Mouse (Mus musculus): ENCODE results near the gene Tmed4. TPM values are rescaled to one million over a fixed set of nuclear protein-coding genes. Genes with fewer than 3 reads are reported as not detected.
A peak's percentile ranks its signal among the peaks of the same experiment; 100 is the strongest.
"Not testable (repeated sequence)": the region's sequence is repeated elsewhere in the genome, so short reads cannot be mapped to it uniquely, and the experiment has no call there.

The Tmed4 gene
- polyA plus RNA-seq, 1 experiment: 128 TPM

DNA sequence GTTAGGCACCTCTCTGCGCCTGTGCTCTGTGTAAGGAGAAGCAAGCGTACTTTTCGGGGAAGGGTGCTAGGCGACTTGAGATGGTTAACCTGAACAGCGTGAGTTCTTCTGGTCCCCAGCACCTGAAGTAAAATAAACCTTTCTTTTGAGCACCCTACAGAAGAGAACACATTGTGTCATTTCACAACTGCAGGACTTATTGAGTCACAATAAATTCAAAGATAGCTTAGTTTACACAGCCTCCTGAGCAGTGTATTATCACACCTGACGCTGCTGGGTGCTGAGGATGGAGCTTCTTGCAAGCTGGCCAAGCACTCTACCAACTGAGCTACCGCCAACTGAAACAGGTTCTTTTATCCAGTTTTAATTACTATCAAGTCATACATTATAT is 419 bp upstream of the Tmed4 start:
- DNase-seq (ENCODE audit: extremely low spot score in 1 of 2, low spot score in 1 of 2): no peak

DNA sequence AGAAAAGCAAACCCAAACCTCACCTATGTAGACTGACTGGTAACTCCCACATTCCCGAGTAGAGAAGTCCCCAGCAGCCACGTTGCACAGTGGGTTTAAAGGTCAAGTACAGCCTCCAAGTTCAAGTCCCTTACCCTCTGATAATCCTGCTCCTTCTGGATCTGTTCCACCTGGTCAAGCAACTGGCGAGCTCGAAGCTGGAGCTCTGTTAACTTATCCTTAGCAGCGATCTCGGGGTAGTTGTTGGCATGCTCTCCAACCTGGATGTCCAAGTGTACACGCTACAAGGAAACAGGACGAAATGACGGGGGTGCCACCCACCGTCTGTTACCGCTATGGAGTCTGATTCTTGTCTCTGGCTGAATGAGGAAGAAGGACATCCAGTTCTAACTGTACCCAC is 1.1 kb downstream of the Tmed4 start:
- DNase-seq (ENCODE audit: extremely low spot score in 1 of 2, low spot score in 1 of 2): no peak

DNA sequence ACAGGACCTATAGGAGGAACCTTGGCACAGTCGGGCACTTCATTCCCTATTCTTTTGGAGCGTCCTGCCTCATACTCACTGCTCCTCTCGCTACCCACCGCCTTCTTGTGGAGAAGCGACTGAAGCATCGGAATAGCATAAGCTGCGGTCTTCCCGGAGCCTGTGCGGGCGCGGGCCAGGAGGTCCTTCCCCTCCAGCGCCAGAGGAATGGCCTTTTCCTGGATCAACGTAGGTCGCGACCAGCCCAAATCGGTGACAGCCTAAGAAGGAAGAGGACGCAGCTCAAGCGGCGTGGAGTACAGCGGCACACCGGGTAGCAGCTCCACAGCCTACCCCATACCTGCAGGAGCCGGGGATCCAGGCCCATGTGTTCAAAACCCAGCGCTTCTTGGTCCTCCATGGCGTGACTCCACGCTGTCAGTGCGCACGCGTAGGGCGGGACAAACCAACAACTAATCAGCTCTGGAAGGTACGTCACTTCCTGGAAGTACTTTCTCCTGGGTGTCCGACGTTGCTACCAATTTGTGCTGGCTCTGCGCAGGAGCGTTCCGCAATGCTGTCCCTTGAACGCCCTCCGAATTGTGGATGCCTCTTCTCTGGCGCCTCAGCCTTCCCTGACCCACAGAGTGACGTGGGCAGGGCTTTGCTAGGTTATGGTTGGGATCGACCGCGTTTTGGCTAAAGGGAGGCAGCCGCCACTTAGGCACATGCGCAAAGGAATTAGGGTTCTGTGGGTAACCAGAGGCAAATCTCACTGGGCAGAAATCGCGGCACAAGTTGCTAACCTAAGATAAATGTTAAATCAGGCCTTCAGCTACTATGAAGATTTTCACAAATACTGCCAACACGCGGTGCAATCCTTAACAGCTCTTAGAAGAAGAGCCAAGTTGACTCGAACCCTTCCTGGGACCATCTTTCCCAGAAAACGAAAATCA is 7.1 kb downstream of the Tmed4 start, which contains the start of gene Ddx56:
Gene Ddx56, minus strand, starts transcription at position 453 of the 935 bp plus-strand sequence.
- DNase-seq (ENCODE audit: extremely low spot score in 1 of 2, low spot score in 1 of 2): peak; percentile 91 to 95

DNA sequence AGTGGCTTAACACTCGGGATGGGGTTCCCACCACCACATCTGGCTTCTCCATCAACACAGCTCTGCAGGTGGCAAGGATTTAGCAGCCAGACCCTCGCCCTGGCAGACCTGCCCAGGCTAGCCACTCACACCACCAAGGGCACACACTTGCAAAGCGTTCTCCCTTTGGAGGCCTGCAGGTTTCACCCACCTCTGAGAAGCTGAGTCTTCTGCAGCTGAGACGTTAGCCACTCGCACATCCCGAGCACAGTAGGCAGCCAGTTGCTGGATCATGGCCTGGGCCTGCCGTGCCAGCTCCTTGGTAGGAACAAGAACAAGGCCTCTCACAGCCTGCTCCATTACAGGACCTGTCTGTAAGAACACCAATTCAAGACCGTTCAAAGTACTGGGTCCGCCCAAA is 8.0 kb downstream of the Tmed4 start:
- no peak for DNase-seq (ENCODE audit: extremely low spot score in 1 of 2, low spot score in 1 of 2)

DNA sequence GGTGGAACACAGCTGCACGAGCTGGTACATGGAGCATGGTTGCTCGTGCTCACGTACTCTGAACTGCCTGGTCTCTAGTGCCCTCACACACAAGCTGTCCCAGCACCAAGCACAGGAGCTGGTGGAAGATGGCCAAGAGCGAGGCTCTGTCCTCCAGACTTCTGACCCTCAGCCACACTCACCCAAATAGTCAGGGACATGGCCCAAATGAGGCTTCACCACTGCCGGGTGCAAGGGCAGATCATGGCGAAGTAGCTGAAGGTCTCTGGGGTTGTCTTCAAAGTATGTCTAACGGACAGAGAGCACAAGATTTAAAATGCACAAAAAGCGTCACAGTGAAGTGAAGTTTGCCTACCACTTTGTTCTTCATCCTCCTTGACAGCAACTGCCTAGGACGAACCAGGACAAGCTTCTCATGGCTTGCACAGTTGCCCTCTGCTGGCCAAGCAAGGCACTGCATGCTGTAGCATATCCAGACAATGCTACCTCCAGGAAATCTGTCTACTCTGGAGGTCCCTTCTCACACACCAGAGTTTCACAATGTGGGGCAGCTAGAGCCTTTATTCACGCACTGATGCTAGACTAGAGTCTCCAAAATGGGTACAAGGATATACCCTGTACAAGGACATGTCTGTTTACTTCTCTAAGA is 13.1 kb downstream of the Tmed4 start:
- DNase-seq (ENCODE audit: extremely low spot score in 1 of 2, low spot score in 1 of 2): peak; percentile 50 to 90

DNA sequence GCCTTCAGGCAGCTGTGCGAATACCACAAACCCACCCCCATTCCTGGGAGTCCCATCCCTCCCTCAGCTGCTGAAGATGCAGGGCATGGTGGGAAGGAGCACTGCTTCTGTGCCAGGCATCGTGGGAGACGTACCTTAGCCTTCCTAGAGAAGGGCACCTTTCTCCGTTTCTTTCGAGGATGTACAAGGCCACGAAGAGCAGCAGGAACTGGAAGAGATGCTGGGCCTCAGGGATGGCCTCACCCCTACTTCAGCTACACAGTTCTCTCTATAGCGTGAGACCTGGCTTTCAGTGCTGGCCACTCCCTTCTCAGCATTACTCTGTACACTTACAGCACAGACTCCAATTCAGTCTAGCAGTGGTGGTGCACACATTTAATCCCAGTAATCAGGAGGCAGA is 15.3 kb downstream of the Tmed4 start:
- no peak for DNase-seq (ENCODE audit: extremely low spot score in 1 of 2, low spot score in 1 of 2)

DNA sequence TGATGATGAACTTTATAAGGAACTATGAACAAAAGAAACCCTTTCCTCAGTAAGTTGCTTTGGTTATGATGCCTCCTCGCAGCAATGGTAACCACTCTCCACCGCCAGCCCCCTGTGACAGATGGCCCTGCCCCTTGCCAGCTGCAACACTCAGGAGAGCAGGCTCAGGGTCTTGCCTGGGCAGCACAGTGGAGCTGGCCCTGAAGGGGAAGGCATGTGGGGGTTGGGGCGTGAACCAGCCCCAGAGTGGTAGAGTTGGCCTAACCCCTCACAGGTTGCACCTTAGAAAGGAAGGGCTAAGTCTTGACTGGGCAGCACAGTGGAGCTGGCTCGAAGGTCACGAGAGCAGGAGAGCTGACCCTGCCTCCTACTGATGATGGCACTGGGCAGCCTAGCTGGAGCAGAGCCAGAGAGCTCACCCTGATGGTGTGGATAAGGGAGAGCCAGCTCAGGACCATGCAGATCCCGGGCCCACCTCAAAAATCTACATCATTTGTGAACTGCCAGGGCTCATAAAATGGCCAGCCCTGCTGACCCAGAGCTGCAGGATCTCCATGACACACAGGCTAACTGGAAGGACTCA is 18.1 kb downstream of the Tmed4 start:
- no peak for DNase-seq (ENCODE audit: extremely low spot score in 1 of 2, low spot score in 1 of 2)

DNA sequence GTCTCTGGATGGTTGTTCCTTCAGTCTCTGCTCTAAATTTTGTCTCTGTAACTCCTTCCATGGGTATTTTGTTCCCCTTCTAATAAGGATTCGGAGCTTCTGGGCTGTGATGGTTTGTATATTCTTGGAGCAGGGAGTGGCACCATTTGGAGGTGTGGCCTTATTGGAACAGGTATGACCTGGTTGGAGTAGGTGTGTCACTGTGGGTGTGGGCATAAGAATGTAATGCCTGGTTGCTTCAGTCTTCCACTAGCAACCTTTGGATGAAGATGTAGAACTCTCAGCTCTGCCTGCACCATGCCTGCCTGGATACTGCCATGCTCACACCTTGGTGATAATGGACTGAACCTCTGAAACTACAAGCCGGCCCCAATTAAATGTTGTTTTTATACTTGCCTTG is 20.1 kb downstream of the Tmed4 start:
- not testable (repeated sequence) for DNase-seq (ENCODE audit: extremely low spot score in 1 of 2, low spot score in 1 of 2)

DNA sequence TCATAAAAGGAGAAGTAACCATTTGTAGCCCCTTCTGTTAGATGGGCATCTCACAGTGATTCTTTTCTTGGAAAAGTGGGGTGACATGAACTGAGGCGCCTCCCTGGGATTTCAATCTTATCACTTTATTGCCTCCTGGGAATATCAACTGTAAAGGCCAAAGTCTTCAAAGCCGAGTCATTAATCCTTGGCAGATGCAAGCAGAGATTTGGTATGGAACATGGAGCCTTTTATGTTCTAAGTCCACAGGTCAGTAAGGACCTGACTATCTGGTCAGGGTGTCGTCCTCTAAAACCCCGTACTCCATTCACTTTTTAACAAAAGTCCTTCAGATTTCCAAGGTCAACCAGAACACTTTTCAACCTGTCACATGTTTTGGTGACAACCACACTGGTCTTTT is 21.8 kb downstream of the Tmed4 start:
- no peak for DNase-seq (ENCODE audit: extremely low spot score in 1 of 2, low spot score in 1 of 2)

DNA sequence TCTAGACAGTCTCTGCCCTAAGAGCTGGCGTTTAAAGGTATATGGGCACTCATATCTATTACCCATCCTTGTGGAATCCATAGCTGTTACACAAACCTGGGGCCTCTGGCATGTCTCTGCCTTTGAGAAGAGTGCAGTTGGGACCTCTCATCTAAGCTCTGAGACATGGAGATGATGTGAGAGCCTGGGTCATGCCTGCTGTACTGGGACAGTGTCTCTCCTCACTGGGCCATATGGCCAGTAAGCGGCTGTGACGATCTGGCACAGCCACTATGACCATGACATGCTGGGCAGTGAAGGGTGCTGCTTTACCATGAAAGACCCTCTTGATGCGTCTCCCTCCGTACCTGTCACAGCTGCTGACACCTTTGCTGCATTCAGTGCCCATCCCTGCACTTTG is 22.4 kb downstream of the Tmed4 start:
- DNase-seq (ENCODE audit: extremely low spot score in 1 of 2, low spot score in 1 of 2): no peak

DNA sequence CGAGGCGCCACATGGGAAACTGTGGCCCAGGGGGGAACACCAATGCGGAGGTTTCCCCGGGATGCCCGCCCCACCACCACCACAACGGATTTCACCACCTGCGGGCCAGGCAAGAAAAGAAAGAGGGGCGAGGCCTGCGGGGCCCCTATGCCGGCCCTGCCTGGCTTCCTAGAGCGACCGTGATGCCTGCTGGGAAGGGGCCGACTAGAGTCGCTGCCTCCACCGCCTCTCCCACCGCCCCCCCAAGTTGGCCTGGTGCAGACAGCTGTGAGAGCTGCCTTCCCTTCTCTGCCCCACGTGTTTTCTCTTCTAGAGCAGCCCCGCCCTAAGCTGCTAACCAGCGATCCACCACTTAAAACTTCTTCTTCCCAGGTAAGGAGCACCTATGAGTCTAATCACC is 30.0 kb downstream of the Tmed4 start:
- DNase-seq (ENCODE audit: extremely low spot score in 1 of 2, low spot score in 1 of 2): no peak

DNA sequence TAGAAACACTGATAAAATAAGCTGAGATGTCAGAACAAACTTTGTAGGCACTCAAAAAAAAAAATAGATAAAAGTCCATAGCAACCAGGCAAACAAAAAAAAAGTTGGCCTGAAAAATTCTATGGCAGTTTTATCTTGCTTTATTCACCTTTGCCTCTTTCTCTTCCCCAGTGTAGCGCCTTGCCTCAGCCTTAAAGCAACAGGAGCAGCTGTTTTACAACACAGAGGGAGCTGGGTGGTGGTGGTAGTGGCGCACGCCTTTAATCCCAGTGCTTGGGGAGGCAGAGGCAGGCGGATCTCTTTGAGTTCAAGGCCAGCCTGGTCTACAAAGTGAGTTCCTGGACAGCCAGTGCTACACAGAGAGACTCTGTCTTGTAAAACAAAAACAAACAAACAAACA is 41.6 kb downstream of the Tmed4 start:
- no peak for DNase-seq (ENCODE audit: extremely low spot score in 1 of 2, low spot score in 1 of 2)

DNA sequence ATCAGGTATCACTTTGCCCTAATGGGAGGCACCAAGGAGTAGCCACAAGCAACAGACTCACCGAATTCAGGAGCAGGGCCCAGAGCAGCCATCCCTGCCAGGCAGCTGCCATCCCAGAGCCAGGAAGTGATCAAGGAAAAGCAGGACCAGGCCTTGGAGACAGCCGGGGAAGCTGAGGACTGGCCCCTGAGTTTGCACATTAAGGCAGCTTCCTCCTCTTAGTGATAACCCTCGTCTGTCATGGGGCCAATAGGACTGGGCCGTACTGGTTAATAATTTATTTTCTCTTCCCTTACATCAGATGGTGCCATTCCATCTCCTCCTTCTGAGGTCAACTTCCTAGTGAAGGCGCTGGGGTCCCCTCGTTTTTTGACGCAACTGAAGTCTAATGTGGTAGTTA is 44.7 kb downstream of the Tmed4 start, which contains the start of gene Npc1l1:
Gene Npc1l1, minus strand, starts transcription at position 132 of the 400 bp plus-strand sequence.
- no peak for DNase-seq (ENCODE audit: extremely low spot score in 1 of 2, low spot score in 1 of 2)

DNA sequence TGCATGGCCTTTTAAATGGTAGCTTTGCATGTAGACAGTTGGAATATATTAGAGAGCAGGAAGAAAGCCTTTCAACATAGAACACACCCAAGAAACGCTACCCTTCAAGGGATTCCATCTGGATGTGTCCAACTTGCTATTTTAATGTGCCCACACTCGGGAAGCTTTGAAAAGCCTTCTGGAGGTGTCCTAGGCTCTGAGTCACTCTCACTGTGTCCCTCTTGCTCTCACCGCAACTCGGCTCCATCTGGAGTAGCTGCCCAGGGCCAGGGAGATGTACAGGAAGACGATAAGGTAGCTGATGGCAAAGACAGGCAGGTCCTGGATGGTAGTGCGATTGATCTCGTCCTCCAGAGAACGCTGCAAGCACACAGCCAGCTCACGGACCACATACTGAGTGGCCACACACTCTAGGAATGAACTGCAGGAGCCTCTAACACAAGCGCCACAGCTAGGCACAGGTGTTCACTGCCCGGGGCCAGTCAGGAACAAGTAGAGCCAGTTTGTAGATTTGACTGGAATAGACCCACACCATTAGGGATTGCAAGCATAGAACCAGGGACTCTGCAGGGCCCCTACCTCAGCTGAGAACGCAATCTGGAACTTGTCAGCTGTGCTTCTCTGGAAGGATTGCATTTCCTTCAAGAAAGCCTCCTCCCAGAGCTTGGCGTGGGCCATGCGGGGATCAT is 50.0 kb downstream of the Tmed4 start:
- DNase-seq (ENCODE audit: extremely low spot score in 1 of 2, low spot score in 1 of 2): peak; percentile 63 to 71

DNA sequence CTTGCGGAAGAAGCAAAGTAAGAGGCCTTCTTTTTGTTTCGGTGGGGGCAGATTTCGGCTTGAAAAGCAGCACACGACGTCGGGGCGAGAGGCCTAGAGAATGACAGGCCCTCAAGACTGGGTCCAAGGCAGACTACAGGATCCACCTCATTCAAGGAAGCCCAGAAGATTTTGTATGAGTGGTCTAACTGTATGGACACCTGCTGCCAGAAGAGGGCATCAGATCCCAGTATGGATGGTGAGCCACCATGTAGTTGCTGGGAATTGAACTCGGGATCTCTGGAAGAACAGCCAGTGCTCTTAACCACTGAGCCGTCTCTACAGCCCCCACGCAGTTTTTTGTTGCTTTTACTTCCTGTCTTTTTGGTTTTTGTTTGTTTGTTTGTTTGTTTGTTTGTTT is 52.5 kb downstream of the Tmed4 start:
- no peak for DNase-seq (ENCODE audit: extremely low spot score in 1 of 2, low spot score in 1 of 2)

Other genes starting within 250 kb of the Tmed4 start
- 594 and 605 TPM in 2 replicates for gene Camk2b, start 208.5 kb downstream of the Tmed4 start, polyA plus RNA-seq (2012; rRNA removed)
- gene A730071L15Rik, start 74.8 kb downstream of the Tmed4 start, polyA plus RNA-seq (2012; rRNA removed): 0.27 TPM in 1 of 2 replicates, not detected in the other
- gene Nudcd3, start 74.5 kb downstream of the Tmed4 start, polyA plus RNA-seq (2012; rRNA removed): 96.6 and 104 TPM in 2 replicates
- 1.2 and 1.4 TPM in 2 replicates for gene Npc1l1, start 44.7 kb downstream of the Tmed4 start, polyA plus RNA-seq (2012; rRNA removed)
- gene Ddx56, start 7.1 kb downstream of the Tmed4 start, polyA plus RNA-seq (2012; rRNA removed): 42.4 and 45.9 TPM in 2 replicates
- 145 and 146 TPM in 2 replicates for gene Ogdh, start 16.8 kb upstream of the Tmed4 start, polyA plus RNA-seq (2012; rRNA removed)
- 119 and 134 TPM in 2 replicates for gene Zmiz2, start 114.2 kb upstream of the Tmed4 start, polyA plus RNA-seq (2012; rRNA removed)
- 2,434 and 2,505 TPM in 2 replicates for gene Ppia, start 140.6 kb upstream of the Tmed4 start, polyA plus RNA-seq (2012; rRNA removed)
- gene H2afv, start 169.6 kb upstream of the Tmed4 start, polyA plus RNA-seq (2012; rRNA removed): 75.0 and 80.7 TPM in 2 replicates
- gene Purb, start 201.0 kb upstream of the Tmed4 start, polyA plus RNA-seq (2012; rRNA removed): 102 and 103 TPM in 2 replicates
- 0.80 and 0.96 TPM in 2 replicates for gene Myo1g, start 246.1 kb upstream of the Tmed4 start, polyA plus RNA-seq (2012; rRNA removed)